Mouse (Mus musculus) lung, postnatal 0 days (tissue): ENCODE results near the gene Cbl.

ENCODE experiments used
- CTCF ChIP-seq: IDR thresholded peaks from 2 replicates; pipeline ENCODE4 v1.5.1; 2016; ENCODE audit warnings: antibody characterized with exemption, mild to moderate bottlenecking
- EP300 ChIP-seq: IDR thresholded peaks from 2 replicates; pipeline ENCODE4 v1.6.1; 2016; ENCODE audit warnings: antibody characterized with exemption, mild to moderate bottlenecking, control low read depth

DNA sequence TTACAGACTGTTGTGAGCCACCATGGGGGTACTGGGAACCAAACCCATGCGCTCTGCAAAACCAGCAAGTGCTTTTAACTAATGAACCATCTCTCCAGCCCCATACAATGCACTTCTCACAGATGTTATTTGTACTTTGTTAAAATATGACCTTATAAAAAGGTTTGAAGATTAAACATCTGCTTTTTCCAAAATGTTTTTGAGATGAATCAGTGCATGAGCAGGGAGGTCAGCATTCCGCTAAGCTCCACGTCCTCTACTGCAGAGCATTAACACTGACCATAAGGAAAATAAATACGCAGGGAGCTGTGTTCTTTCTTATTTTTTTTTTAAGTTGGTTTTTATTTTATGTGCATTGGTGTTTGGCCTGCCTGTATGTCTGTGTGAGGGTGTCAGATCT, 21.4 kb downstream of the Cbl start:
- TF ChIP-seq EP300 (no peak), CTCF (no peak)
